ENCODE assay signal across 17 mouse cellular contexts in genomic region chr7:141951821-141952220, GRCm38 (mm10). TPM values are rescaled to one million over a fixed set of nuclear protein-coding genes. Genes with fewer than 3 reads are reported as not detected.
A peak's percentile ranks its signal among the peaks of the same experiment; 100 is the strongest.
DNase-seq lines count a peak whose midpoint lies in the region; ATAC-seq lines count a peak whose summit lies in the region.
"Had no signal": no experiment of that assay in that cellular context is flagged by ENCODE, and none has a peak within 500 bp of the region (broad histone marks: within the 10 kb centered on the region; RNA-seq: fewer than 3 reads in every experiment).

No protein-coding gene starts in this region.

- H3K9ac ChIP-seq in forebrain, embryonic 11.5 days (ENCODE audit: low read length), result peak overlapping the region; percentile 12; the same call in 1 of the 2 replicates
- H3K9ac ChIP-seq in hindbrain, embryonic 13.5 days, result peak overlapping the region; percentile 100
- peak overlapping the region; percentile 97 for H3K9ac ChIP-seq in midbrain, embryonic 15.5 days

- H3K4me1 ChIP-seq in forebrain, embryonic 11.5 days (replicated peaks; ENCODE audit: control insufficient read depth, insufficient read depth, low read length), result peaks cover 7% of the 10 kb centered on the region
- H3K4me1 ChIP-seq in hindbrain, embryonic 13.5 days (replicated peaks), result peaks cover 80% of the 10 kb centered on the region
- H3K4me1 ChIP-seq in midbrain, embryonic 15.5 days, result peaks cover 75% of the 10 kb centered on the region

- no peaks in the 10 kb centered on the region for H3K9me3 ChIP-seq in forebrain, embryonic 11.5 days (ENCODE audit: control insufficient read depth, low read length)
- no peaks in the 10 kb centered on the region for H3K9me3 ChIP-seq in hindbrain, embryonic 13.5 days
- no peaks in the 10 kb centered on the region for H3K9me3 ChIP-seq in midbrain, embryonic 15.5 days
- H3K9me3 ChIP-seq: heart, embryonic 10.5 days had no signal

- peaks cover 4% of the 10 kb centered on the region; the same call in 1 of the 2 replicates for H3K27me3 ChIP-seq in forebrain, embryonic 11.5 days (ENCODE audit: control insufficient read depth, insufficient read depth, low read length)
- peaks cover 5% of the 10 kb centered on the region; the same call in 1 of the 2 replicates for H3K27me3 ChIP-seq in hindbrain, embryonic 13.5 days
- H3K27me3 ChIP-seq in midbrain, embryonic 15.5 days (replicated peaks), result no peaks in the 10 kb centered on the region

- 0 out of 2 replicates have a peak overlapping the region, but pooled peaks have one; percentile 93 for H3K4me3 ChIP-seq in forebrain, embryonic 11.5 days (ENCODE audit: low read depth, low read length)
- H3K4me3 ChIP-seq in hindbrain, embryonic 13.5 days, result peak overlapping the region; percentile 96
- peak overlapping the region; percentile 90 for H3K4me3 ChIP-seq in midbrain, embryonic 15.5 days
- H3K4me3 ChIP-seq: erythroblast, embryonic 14.5 days; gastrocnemius, adult 2 months; heart, embryonic 10.5 days had no signal

- intact Hi-C loops in left cerebral cortex, postnatal 36 days (cut with DNase I), result no loop called here

- no peak for ATAC-seq in forebrain, embryonic 11.5 days (replicated peaks; ENCODE audit: low FRiP score)
- no peak for ATAC-seq in hindbrain, embryonic 13.5 days (ENCODE audit: low FRiP score)
- no peak for ATAC-seq in midbrain, embryonic 15.5 days (replicated peaks)
- ATAC-seq: Patski had no signal

- peak overlapping the region; percentile 57 for H3K4me2 ChIP-seq in forebrain, embryonic 11.5 days (ENCODE audit: low read depth, low read length, severe bottlenecking)
- peak overlapping the region; percentile 98 for H3K4me2 ChIP-seq in hindbrain, embryonic 13.5 days
- peak overlapping the region; percentile 91 for H3K4me2 ChIP-seq in midbrain, embryonic 15.5 days

- WGBS in forebrain, embryonic 11.5 days, result 94% methylated on average over 4 of the region's 4 CpGs
- 80% methylated on average over 4 of the region's 4 CpGs for WGBS in hindbrain, embryonic 13.5 days
- WGBS in midbrain, embryonic 15.5 days, result 81% methylated on average over 4 of the region's 4 CpGs

- DNase-seq in cerebellum, adult 11-12 months, result peak; percentile 47
- no peak for DNase-seq in cerebellum, postnatal 4 days (ENCODE audit: low spot score in 2 of 2)
- no peak for DNase-seq in forebrain, embryonic 11.5 days (ENCODE audit: low spot score)
- no peak for DNase-seq in kidney, adult 11 months
- no peak for DNase-seq in gastrocnemius, postnatal 10 days
- no peak for DNase-seq in left cerebral cortex, postnatal 36 days (ENCODE audit: low spot score in 2 of 2)
- DNase-seq: gastrocnemius, adult 2 months; heart, postnatal 4 days; kidney, adult 2 months; liver; lung, adult 2 months had no signal

- H3K27ac ChIP-seq in forebrain, embryonic 11.5 days (ENCODE audit: low read depth, low read length), result no peak overlapping the region
- H3K27ac ChIP-seq in hindbrain, embryonic 13.5 days, result peak overlapping the region; percentile 99; the same call in 1 of the 2 replicates
- H3K27ac ChIP-seq in midbrain, embryonic 15.5 days, result peak overlapping the region; percentile 97
- H3K27ac ChIP-seq: gastrocnemius, adult 2 months; heart, embryonic 10.5 days; stomach, postnatal 0 days had no signal

- peaks cover 4% of the 10 kb centered on the region; the same call in 1 of the 2 replicates for H3K36me3 ChIP-seq in forebrain, embryonic 11.5 days (ENCODE audit: control insufficient read depth, insufficient read depth, low read length)
- H3K36me3 ChIP-seq in hindbrain, embryonic 13.5 days, result peaks cover 15% of the 10 kb centered on the region
- H3K36me3 ChIP-seq in midbrain, embryonic 15.5 days (replicated peaks), result no peaks in the 10 kb centered on the region
- H3K36me3 ChIP-seq: heart, embryonic 10.5 days had no signal

RNA-seq across cellular contexts. Expression of gene Brsk2, which starts 2.3 kb away (rescaled TPM):
- 13.8 and 15.5 TPM in 2 replicates for polyA plus RNA-seq in forebrain, embryonic 11.5 days (2014; fragmentation: Nextera tagmentation; extraction: Ambion mirVana)
- 22.5 and 24.5 TPM in 2 replicates for polyA plus RNA-seq in hindbrain, embryonic 13.5 days (2015; fragmentation: Nextera tagmentation; extraction: Ambion mirVana)
- 24.7 and 25.9 TPM in 2 replicates for polyA plus RNA-seq in midbrain, embryonic 15.5 days (2015; fragmentation: Nextera tagmentation; extraction: Ambion mirVana)
- 1 to 10 TPM in 1 of 2 experiments, under 1 TPM in 1; 0.85 to 1.1 TPM for total RNA-seq in gastrocnemius, postnatal 10 days (2021)
- 100 to 1,000 TPM; 229 to 232 TPM for total RNA-seq in left cerebral cortex, postnatal 36 days (2021)

RNA-seq across cellular contexts. Expression of gene Tollip, which starts 33.5 kb away (rescaled TPM):
- polyA plus RNA-seq in forebrain, embryonic 11.5 days (2014; fragmentation: Nextera tagmentation; extraction: Ambion mirVana), result 59.8 and 70.7 TPM in 2 replicates
- 70.1 and 72.9 TPM in 2 replicates for polyA plus RNA-seq in hindbrain, embryonic 13.5 days (2015; fragmentation: Nextera tagmentation; extraction: Ambion mirVana)
- 82.6 TPM in 2 replicates for polyA plus RNA-seq in midbrain, embryonic 15.5 days (2015; fragmentation: Nextera tagmentation; extraction: Ambion mirVana)
- 10 to 100 TPM; 28.9 to 29.3 TPM for total RNA-seq in gastrocnemius, postnatal 10 days (2021)
- total RNA-seq in left cerebral cortex, postnatal 36 days (2021), result 100 to 1,000 TPM; 131 to 140 TPM

Comparison
In these comparisons a context has a peak if more than half of its experiments do, and no peak if none do; other contexts are left out.
1. H3K9ac ChIP-seq: peak in every context shown above with its lines; median percentile 100 in hindbrain, embryonic 13.5 days; 97 in midbrain, embryonic 15.5 days; 12 in forebrain, embryonic 11.5 days.